Mouse (Mus musculus): Measurements from ENCODE around the gene Cd48. TPM values are rescaled to one million over a fixed set of nuclear protein-coding genes. Genes with fewer than 3 reads are reported as not detected.

Cd48 gene
- polyA plus RNA-seq (2012), result 5.6 and 6.1 TPM in 2 replicates

DNA sequence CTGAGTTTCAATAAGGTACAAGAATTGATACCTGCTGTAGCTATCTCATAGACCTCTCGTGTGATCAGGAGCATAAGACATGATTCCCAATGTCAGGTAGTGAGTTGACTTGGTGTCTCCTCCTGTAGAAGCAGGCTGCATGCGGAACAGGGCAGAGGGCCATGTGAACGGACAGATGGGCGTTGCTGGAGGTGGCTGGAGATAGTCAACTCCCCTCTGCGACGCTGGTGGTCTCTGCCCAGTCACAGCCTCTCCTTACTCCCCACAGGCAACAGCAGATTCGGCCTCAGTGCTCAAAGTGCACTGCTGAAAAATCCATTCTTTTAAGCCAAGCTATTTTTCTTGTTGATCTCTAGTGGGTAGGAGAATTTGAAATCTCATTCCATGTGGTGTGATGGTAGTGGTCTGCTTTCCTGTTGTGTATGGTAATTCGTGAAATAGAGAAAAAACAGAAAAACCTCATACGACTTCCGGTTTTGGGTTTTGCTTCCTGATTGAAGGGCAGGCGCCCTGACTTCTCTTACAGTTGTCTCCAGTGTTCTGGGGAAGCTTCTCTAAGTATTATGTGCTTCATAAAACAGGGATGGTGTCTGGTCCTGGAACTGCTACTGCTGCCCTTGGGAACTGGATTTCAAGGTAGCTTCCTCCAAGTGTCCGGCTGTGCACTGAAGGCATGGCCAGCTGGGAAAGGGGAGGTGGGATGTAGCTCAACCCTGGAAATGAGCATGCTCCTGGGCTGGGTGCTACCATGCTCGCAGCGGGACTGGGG is at the start of gene Cd48:
Gene Cd48 (plus strand): TSS at position 479 of the 769 bp plus-strand sequence.

DNA sequence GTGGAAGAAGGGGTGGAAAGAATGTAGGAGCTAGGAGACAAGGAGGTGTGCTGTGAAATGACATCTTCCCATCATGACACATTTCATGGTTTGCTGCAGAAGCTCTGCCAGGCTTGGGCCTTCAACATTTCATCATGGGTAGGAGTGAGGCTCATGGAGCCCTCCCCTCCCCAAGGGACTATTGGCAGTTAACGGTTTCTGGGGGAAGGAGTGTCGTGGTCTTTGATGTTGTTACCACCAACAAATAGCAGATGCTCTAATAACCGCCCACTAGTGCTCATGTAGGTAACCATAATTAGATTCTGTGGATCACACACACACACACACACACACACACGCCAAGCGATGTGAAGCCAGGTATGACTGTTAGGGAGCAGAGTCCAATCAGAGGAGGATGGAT is 29.1 kb upstream of the Cd48 start, which contains the start of gene Slamf7:
Gene Slamf7 (minus strand): TSS at position 302 of the 400 bp plus-strand sequence.

Other genes starting within 250 kb of the Cd48 start
- gene F11r, start 244.5 kb upstream of the Cd48 start, polyA plus RNA-seq (2012), result 2.6 and 2.9 TPM in 2 replicates
- gene Alyref2, start 178.5 kb upstream of the Cd48 start, polyA plus RNA-seq (2012), result 11.7 and 14.4 TPM in 2 replicates
- gene Itln1, start 146.7 kb upstream of the Cd48 start, polyA plus RNA-seq (2012), result not detected in 2 replicates
- gene Cd244a, start 122.8 kb upstream of the Cd48 start, polyA plus RNA-seq (2012), result 0.43 TPM in 2 replicates
- 4.5 TPM in 2 replicates for gene Ly9, start 74.6 kb upstream of the Cd48 start, polyA plus RNA-seq (2012)
- gene Slamf7, start 29.0 kb upstream of the Cd48 start, polyA plus RNA-seq (2012), result 0.39 and 0.48 TPM in 2 replicates
- 0.28 and 0.68 TPM in 2 replicates for gene Slamf1, start 85.1 kb downstream of the Cd48 start, polyA plus RNA-seq (2012)
- 2.0 and 2.2 TPM in 2 replicates for gene Cd84, start 157.7 kb downstream of the Cd48 start, polyA plus RNA-seq (2012)
- gene Gm10521, start 213.7 kb downstream of the Cd48 start, polyA plus RNA-seq (2012), result 0.26 and 0.49 TPM in 2 replicates
- gene Slamf6, start 235.5 kb downstream of the Cd48 start, polyA plus RNA-seq (2012), result 0.06 and 0.23 TPM in 2 replicates

Measured in megakaryocyte-erythroid progenitor cell, adult 5 weeks (primary cell).